Mouse (Mus musculus): ENCODE measurements around the gene Retreg1.

DNA sequence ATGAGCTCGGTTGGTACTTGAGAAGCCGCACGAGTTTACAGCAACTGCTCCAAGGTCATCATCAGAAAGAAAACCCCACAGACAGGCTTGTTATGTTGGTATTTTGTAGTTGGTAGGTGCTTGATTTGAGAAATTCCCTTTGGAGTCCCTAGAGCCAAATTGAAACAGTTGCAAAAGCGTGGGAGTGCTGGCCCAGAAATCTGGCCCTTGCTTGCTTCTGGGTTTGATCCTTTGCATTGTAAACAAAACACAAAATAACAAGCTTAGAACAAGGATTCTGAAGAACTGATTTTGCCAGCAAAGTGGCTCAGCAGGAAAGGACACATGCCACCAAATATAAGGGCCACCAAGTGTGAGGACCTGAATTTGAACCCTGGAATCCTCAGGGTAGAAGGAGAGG lies 71.2 kb downstream of the Retreg1 start:
- TF ChIP-seq CTCF (conservative IDR thresholded peaks at IDR 0.05; ENCODE audit: insufficient read depth, insufficient read length, low read depth, low read length) (no peak), POLR2A (IDR thresholded peaks at IDR 0.05; ENCODE audit: low read depth, low read length) (no peak)
